Mouse (Mus musculus): Measurements from ENCODE around the gene Rpl41. TPM values are rescaled to one million over a fixed set of nuclear protein-coding genes. Genes with fewer than 3 reads are reported as not detected.

Rpl41 gene
- 1,000 to 10,000 TPM; 1,545 to 1,604 TPM for total RNA-seq (2021)

- intact Hi-C loops (cut with DNase I) = loop anchor here (1.0 kb wide), 1 partner anchor 17 kb away; no protein-coding TSS in a partner anchor
- DNase-seq (ENCODE audit: low spot score in 2 of 2) = peak; percentile 92 to 97
Measured at GRCm38 (mm10) chr10:128548947-128549681, at the start of gene Rpl41. Rpl41 (minus strand) TSS chr10:128549305.

DNA sequence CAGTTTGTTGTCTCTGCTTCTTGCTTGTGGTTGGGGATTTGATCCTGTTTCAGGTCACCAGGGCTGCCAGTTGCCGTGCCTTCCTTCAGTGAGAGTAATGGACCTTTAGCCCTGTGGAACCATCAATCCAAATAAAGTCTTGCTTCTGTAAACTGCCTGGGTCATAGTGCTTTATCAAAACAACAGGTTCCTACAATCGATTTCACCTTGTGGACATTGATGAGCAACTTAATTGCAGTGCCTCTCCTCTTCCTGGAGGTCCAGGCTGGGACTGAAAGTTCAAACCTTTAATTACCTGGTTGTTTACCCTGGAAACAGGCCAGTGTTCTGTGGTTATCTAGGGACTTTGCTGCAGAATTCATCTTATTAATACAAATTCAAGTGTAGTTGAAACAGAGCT, 49.4 kb upstream of the Rpl41 start:
- intact Hi-C loops (cut with DNase I) = no loop called here
- DNase-seq (ENCODE audit: low spot score in 2 of 2) = no peak

DNA sequence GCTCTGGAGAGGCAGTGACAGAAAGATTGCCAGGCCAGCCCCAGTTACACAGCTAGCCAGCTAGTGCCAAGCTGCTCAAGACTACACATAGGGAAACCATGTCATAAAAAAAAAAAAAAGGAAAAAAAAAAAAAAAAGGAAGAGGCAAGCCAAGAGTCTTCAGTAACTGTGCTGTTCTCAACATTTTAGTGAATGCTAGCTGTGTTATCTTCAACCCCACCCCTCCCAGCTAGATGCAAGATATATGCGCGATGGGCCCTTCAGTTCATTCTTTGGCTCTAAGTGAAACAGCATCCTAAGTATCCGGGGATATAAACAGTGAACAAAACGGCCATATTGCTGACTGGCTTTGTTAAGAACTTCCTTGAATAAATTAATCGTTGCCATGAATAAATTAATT, 43.7 kb upstream of the Rpl41 start:
- intact Hi-C loops (cut with DNase I) = no loop called here
- no peak for DNase-seq (ENCODE audit: low spot score in 2 of 2)

DNA sequence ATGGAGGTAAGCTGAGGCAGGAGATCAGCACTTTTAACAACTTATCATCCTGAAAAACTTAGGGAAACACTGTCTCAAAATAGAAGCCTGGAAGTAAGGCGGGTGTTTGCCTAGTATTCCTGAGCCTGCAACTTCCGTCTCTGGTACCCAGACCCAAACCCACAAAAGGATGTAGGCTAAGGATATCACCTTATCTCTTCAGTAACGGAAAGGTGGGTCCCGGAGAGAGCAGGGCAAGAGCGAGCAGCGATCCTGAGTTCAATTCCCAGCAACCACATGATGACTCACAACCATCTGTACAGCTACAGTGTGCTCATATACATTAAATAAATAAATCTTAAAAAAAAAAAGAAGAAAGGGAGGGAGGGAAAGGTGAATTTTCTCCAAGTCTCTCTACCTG, 42.3 kb upstream of the Rpl41 start:
- DNase-seq (ENCODE audit: low spot score in 2 of 2) = no peak
- intact Hi-C loops (cut with DNase I) = no loop called here

- DNase-seq (ENCODE audit: low spot score in 2 of 2) = peak; percentile 26 to 33
- intact Hi-C loops (cut with DNase I) = no loop called here
Measured at GRCm38 (mm10) chr10:128590193-128590690, 41.1 kb upstream of the Rpl41 start.

GRCm38 (mm10) chr10:128589464-128590192, 40.5 kb upstream of the Rpl41 start, which contains the start of gene Erbb3:
Erbb3 (minus strand) TSS chr10:128589652.
- intact Hi-C loops (cut with DNase I) = no loop called here
- DNase-seq (ENCODE audit: low spot score in 2 of 2) = peak in 1 of 2 experiments; percentile 18

DNA sequence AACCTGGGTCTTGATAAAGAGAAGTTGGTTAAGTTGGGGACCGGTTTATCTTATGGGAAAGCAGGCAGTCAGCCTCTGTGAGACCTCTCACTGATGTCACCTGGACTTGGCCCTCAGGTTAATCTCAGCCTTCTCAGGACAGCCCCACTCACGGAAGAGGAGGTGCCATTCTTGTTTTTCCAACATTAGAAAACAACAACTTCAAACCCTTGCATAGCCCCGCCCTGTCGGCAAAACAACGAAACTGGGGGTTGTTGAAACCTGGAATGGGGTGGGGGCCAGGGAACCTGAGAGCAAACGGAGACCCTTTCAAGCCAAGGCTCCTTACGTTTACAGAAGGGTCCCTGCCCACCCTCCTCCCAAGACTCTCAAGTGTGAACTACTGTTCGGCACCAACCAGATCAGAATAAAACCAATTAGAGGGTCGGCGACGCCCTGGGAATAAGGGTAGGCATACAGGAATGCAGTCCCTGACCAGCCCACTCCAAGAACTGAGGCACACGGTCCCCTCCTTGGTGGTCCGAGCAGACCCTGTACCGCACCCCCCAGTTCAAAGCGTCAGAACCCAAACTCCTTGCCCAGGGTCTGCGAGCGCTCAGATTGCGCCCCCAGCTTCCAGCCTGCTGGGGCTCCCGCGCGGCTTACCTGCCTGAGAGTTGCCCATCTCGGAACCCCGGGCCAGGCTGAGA, 39.8 kb upstream of the Rpl41 start:
- intact Hi-C loops (cut with DNase I) = no loop called here
- DNase-seq (ENCODE audit: low spot score in 2 of 2) = no peak

DNA sequence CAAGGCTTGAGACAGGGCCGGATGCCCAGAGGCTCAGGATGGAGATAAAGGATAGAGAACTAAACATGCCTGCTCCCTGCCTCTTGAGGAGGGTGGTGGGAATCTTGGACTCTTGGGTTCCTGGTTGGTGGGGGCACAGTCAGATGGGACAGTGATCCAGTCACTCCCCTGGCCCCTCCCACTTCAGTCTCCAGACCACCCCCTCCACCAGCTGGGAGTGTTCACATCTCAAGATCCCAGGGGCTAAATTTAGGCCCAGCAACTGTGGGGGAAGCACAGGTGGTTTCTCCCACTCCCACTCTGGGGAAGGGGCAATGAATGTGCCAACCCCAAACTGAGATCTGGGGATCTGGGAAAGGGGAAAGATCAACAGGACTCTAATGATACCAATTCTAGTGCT, 39.0 kb upstream of the Rpl41 start:
- peak in 1 of 2 experiments; percentile 10 for DNase-seq (ENCODE audit: low spot score in 2 of 2)
- intact Hi-C loops (cut with DNase I) = no loop called here

- intact Hi-C loops (cut with DNase I) = no loop called here
- no peak for DNase-seq (ENCODE audit: low spot score in 2 of 2)
Measured at GRCm38 (mm10) chr10:128587697-128588096, 38.6 kb upstream of the Rpl41 start.

DNA sequence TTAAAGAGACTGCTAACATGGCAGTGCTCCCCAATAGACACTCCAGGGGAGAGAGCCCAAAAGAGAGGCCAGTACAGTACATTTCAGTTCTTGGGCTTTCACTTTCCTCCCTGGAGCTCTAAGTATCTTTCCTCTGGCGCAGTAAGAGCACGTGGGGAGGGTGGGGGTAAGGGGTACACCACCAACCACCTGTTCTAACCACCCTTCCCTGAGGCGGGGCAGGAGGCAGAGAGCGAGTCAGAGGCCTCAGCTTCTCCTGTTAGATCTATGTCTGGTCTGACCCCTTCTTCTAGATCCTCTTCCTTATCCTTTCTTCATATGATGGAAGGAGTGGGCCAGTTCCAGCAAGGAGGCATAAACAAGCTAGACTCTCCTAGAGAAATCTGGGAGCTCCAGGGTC, 38.0 kb upstream of the Rpl41 start:
- intact Hi-C loops (cut with DNase I) = no loop called here
- no peak for DNase-seq (ENCODE audit: low spot score in 2 of 2)

GRCm38 (mm10) chr10:128586546-128586945, 37.4 kb upstream of the Rpl41 start:
- DNase-seq (ENCODE audit: low spot score in 2 of 2) = peak in 1 of 2 experiments; percentile 14
- intact Hi-C loops (cut with DNase I) = no loop called here

DNA sequence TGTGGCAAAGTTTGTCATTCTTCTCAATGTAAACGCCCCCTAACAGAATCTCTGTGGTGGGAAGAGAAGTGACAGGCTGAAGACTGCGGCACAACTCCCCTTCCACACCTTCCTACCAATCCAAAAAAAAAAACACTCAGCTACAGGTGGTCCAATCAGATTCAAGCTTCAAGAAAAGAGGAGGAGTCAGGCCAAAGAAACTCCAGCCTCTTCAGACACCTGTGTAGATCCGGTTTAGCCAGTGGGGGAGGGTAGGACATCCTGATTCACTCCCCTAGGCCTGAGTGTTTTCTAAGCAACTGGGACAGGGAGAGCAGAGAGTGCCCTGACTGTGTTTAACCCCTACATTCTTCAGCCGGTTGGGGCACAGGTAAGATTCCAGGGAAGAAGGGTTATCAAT, 35.3 kb upstream of the Rpl41 start:
- DNase-seq (ENCODE audit: low spot score in 2 of 2) = no peak
- intact Hi-C loops (cut with DNase I) = no loop called here

DNA sequence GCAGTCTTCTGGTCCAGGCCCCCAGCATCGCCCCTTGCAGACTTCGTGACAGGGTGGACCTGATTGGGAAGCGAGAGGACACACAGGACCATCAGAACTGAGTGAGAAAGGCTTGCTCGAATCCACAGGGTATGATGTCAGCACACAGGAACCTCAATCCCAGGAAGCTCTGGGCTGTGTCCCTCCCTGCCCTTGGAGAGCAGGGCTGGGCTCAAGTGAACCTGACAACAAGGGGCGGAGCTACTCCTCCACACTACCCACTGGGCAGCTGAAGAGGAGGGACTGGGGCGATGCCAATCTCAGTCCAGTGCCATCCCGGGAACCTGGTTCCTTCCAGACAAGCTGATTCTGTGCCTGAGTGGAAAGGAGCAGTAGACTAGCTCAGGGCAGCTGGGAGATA, 34.5 kb upstream of the Rpl41 start:
- intact Hi-C loops (cut with DNase I) = no loop called here
- DNase-seq (ENCODE audit: low spot score in 2 of 2) = no peak

DNA sequence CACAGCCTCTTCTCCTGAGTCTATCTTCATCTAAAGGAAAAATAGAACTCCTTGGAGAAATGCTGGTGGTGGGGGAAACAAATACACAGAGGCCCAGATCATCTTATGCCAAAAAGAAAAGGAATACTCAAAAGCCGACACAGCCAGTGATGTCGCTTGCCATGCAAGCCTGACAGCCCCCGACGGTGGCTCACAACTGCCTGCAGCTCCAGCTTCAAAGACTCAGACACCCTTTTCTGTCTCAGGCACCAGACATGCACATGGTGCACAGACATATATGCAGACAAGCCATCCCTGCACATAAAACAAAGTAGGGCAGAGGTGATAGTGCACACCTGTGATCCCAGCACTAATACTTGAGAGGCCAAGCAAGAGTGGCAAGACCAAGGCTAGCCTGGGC, 30.6 kb upstream of the Rpl41 start:
- intact Hi-C loops (cut with DNase I) = no loop called here
- DNase-seq (ENCODE audit: low spot score in 2 of 2) = no peak

DNA sequence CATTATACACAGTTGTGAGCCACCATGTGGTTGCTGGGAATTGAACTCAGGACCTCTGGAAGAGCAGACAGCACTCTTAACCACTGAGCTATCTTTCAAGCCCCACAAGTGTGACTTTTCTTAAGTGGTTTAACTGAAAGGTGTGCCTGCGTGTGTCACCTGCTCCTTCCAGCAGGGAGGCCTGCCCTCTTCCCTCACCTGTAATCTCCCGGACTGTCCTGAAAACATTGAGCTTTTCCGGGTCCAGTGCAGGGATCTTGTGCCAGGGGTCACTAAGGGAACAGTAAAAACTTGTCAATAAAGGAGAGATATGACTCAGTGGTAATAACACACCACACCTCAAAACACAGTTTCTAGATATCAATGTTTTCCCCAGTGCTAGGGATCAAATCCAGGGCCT, 30.2 kb upstream of the Rpl41 start:
- intact Hi-C loops (cut with DNase I) = no loop called here
- DNase-seq (ENCODE audit: low spot score in 2 of 2) = no peak

GRCm38 (mm10) chr10:128578330-128578729, 29.2 kb upstream of the Rpl41 start:
- intact Hi-C loops (cut with DNase I) = no loop called here
- no peak for DNase-seq (ENCODE audit: low spot score in 2 of 2)

- intact Hi-C loops (cut with DNase I) = no loop called here
- DNase-seq (ENCODE audit: low spot score in 2 of 2) = no peak
Measured at GRCm38 (mm10) chr10:128575063-128575462, 26.0 kb upstream of the Rpl41 start.

- intact Hi-C loops (cut with DNase I) = loop anchor here (1.0 to 5.0 kb wide), 4 partner anchors 17 to 106 kb away; partner anchors contain the start of genes Rpl41, Rps26 and Suox
Measured at GRCm38 (mm10) chr10:128565788-128566531, 16.9 kb upstream of the Rpl41 start, which contains the start of gene Pa2g4. Pa2g4 (minus strand) TSS chr10:128565987.

DNA sequence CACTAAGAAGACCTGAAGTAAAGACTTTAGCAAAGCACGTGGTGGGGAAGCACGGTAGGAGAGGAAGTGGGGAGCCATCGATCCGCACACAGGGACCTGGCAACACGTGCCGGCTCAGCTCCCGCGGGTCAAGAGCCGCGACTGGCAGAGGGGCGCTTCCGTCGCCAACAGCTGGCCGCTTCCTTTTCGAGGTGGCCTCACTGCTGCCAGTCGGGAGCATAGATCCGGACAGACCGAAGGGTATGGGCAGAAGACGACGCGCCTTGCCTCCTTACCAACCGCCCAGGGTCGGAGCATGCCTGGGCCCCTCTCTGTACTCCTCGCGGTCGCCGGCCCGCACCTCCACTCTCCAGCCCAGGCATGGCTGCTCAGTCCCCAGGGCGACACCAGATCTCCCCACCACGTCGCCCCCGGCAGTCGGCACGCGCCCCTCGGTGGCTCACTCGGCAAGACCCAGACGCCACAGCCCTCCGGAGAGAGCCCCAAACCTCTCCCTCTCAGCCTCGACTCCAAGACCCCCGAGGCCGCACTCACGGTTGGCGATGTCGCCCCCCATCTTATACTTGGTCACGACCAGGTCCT, 16.2 kb upstream of the Rpl41 start:
- DNase-seq (ENCODE audit: low spot score in 2 of 2) = no peak

More at GRCm38 (mm10) chr10:128565788-128566531, 16.9 kb upstream of the Rpl41 start, which contains the start of gene Pa2g4:
- DNase-seq (ENCODE audit: low spot score in 2 of 2) = peak; percentile 98 to 99

More for the DNA sequence above, 16.2 kb upstream of the Rpl41 start:
- intact Hi-C loops (cut with DNase I) = loop anchor here (5.0 kb wide), 2 partner anchors 47 to 107 kb away; partner anchors contain the start of gene Suox

All from left cerebral cortex, postnatal 25 days (tissue).